In genomic region chr13:17993515-17993847, GRCm38 (mm10) we compare ENCODE assay signal across 7 mouse cellular contexts. TPM values are rescaled to one million over a fixed set of nuclear protein-coding genes. Genes with fewer than 3 reads are reported as not detected.
DNase-seq lines count a peak whose midpoint lies in the region; ATAC-seq and TF ChIP-seq lines count a peak whose summit lies in the region.

No protein-coding gene starts in this region.

- H3K36me3 ChIP-seq in lung, embryonic 15.5 days, result no peaks in the 10 kb centered on the region
- H3K36me3 ChIP-seq in limb, embryonic 11.5 days (ENCODE audit: control insufficient read depth, insufficient read depth, low read length), result no peaks in the 10 kb centered on the region
- H3K36me3 ChIP-seq in small intestine, adult 2 months (ENCODE audit: control insufficient read depth, insufficient read depth, low read length), result 0 out of 2 replicates have a peak, but pooled peaks cover 1% of the 10 kb centered on the region

- H3K4me2 ChIP-seq in lung, embryonic 15.5 days, result peak overlapping the region; percentile 83
- H3K4me2 ChIP-seq in limb, embryonic 11.5 days (ENCODE audit: low read depth, severe bottlenecking), result peak overlapping the region; percentile 79

- H3K9me3 ChIP-seq in lung, embryonic 15.5 days, result no peaks in the 10 kb centered on the region
- no peaks in the 10 kb centered on the region for H3K9me3 ChIP-seq in limb, embryonic 11.5 days (ENCODE audit: control insufficient read depth, low read length)

- TF ChIP-seq CTCF in small intestine, adult 2 months (IDR thresholded peaks at IDR 0.05; ENCODE audit: extremely low read depth, insufficient read length, insufficient replicate concordance, low read depth, low read length), result no peak

- peak overlapping the region; percentile 85 for H3K27ac ChIP-seq in lung, embryonic 15.5 days
- no peak overlapping the region for H3K27ac ChIP-seq in limb, embryonic 11.5 days (replicated peaks; ENCODE audit: low read depth, low read length)
- H3K27ac ChIP-seq in small intestine, adult 2 months (ENCODE audit: insufficient read depth, low read depth, low read length), result no peak overlapping the region

- peak overlapping the region; percentile 86 for H3K4me3 ChIP-seq in lung, embryonic 15.5 days
- peak overlapping the region; percentile 78 for H3K4me3 ChIP-seq in limb, embryonic 11.5 days (ENCODE audit: low read depth, low read length)
- H3K4me3 ChIP-seq in small intestine, adult 2 months (ENCODE audit: low read depth, low read length), result peak overlapping the region; percentile 81

- no peak; the same call in 1 of the 2 replicates for ATAC-seq in lung, embryonic 15.5 days (ENCODE audit: borderline replicate concordance, extremely low read depth, low FRiP score, low TSS enrichment)
- ATAC-seq in erythroid progenitor cell, adult 5-6 weeks (replicated peaks; ENCODE audit: low FRiP score, poor library complexity, severe bottlenecking), result 0 out of 2 replicates have a peak, but pooled peaks have one; percentile 7
- ATAC-seq in limb, embryonic 11.5 days (ENCODE audit: insufficient number of reproducible peaks, low FRiP score, low TSS enrichment, low read depth), result no peak

- H3K27me3 ChIP-seq in lung, embryonic 15.5 days, result no peaks in the 10 kb centered on the region
- no peaks in the 10 kb centered on the region for H3K27me3 ChIP-seq in limb, embryonic 11.5 days (ENCODE audit: control insufficient read depth, insufficient read depth, low read length)
- H3K27me3 ChIP-seq in small intestine, adult 2 months (ENCODE audit: control insufficient read depth, insufficient read depth, low read length), result no peaks in the 10 kb centered on the region

- no peak for DNase-seq in lung, postnatal 36 days
- no peak for DNase-seq in limb, embryonic 11.5 days (ENCODE audit: low spot score)
- no peak for DNase-seq in Muller cell, postnatal 12 days (ENCODE audit: inconsistent ontology term)
- no peak for DNase-seq in c-Kit-positive CD71-positive TER-119-positive erythroid progenitor cells, embryonic 14.5 days (ENCODE audit: low spot score)

- H3K9ac ChIP-seq in lung, embryonic 15.5 days, result peak overlapping the region; percentile 80; the same call in 1 of the 2 replicates
- peak overlapping the region; percentile 50; the same call in 1 of the 2 replicates for H3K9ac ChIP-seq in limb, embryonic 11.5 days (ENCODE audit: low read length)

- no peak for TF ChIP-seq POLR2A in small intestine, adult 2 months (IDR thresholded peaks at IDR 0.05; ENCODE audit: low read depth, low read length)

- peaks cover 9% of the 10 kb centered on the region for H3K4me1 ChIP-seq in lung, embryonic 15.5 days
- H3K4me1 ChIP-seq in limb, embryonic 11.5 days (ENCODE audit: control insufficient read depth, insufficient read depth, low read length), result no peaks in the 10 kb centered on the region
- no peaks in the 10 kb centered on the region for H3K4me1 ChIP-seq in small intestine, adult 2 months (ENCODE audit: control insufficient read depth, insufficient read depth, insufficient read length, low read length)

- 32% methylated on average over 7 of the region's 7 CpGs for WGBS in lung, embryonic 15.5 days
- WGBS in limb, embryonic 11.5 days, result 37% methylated on average over 7 of the region's 7 CpGs
- 28% methylated on average over 7 of the region's 7 CpGs for WGBS in small intestine, adult 2 months

RNA-seq across cellular contexts. Expression of gene Yae1d1, which starts 0.3 kb away (rescaled TPM):
- polyA plus RNA-seq in lung, embryonic 15.5 days (2015; fragmentation: Nextera tagmentation; extraction: Ambion mirVana), result 75.6 and 77.1 TPM in 2 replicates
- total RNA-seq in erythroid progenitor cell, adult 5-6 weeks (2015; ENCODE audit: low replicate concordance), result 1.4 TPM in 1 of 2 replicates, not detected in the other
- 1.3 and 4.2 TPM in 2 replicates for total RNA-seq in erythroid progenitor cell, adult 5-6 weeks (2017; ENCODE audit: low replicate concordance)
- 75.2 and 80.2 TPM in 2 replicates for polyA plus RNA-seq in limb, embryonic 11.5 days (2014; fragmentation: Nextera tagmentation; extraction: Ambion mirVana)
- 0.70 and 1.8 TPM in 2 replicates for polyA plus RNA-seq in small intestine, adult 2 months (2012; rRNA removed)

RNA-seq across cellular contexts. Expression of gene Rala, which starts 49.4 kb away (rescaled TPM):
- 110 and 119 TPM in 2 replicates for polyA plus RNA-seq in lung, embryonic 15.5 days (2015; fragmentation: Nextera tagmentation; extraction: Ambion mirVana)
- total RNA-seq in erythroid progenitor cell, adult 5-6 weeks (2015; ENCODE audit: low replicate concordance), result 7.2 and 13.8 TPM in 2 replicates
- total RNA-seq in erythroid progenitor cell, adult 5-6 weeks (2017; ENCODE audit: low replicate concordance), result 1.7 and 5.7 TPM in 2 replicates
- polyA plus RNA-seq in limb, embryonic 11.5 days (2014; fragmentation: Nextera tagmentation; extraction: Ambion mirVana), result 101 and 104 TPM in 2 replicates
- polyA plus RNA-seq in small intestine, adult 2 months (2012; rRNA removed), result 9.0 and 14.1 TPM in 2 replicates

Comparison
In these comparisons a context has a peak if more than half of its experiments do, and no peak if none do; other contexts are left out.
1. RNA of gene Yae1d1, which starts 0.3 kb away (polyA plus RNA-seq): 75.6 to 77.1 TPM in lung, embryonic 15.5 days and 75.2 to 80.2 TPM in limb, embryonic 11.5 days; 0.70 to 1.8 TPM in small intestine, adult 2 months; every median in the first group is over 10 times any median in the second.
2. Peak in every context shown above with its lines, with median percentiles within 50 percentile points of each other: H3K4me3 ChIP-seq.